Mouse (Mus musculus) cerebellum, adult 2 months (tissue): Measurements from ENCODE around the gene Vill.

Experiments
- CTCF ChIP-seq: fragments of 200-500 bp; IDR thresholded peaks from 2 replicates; pipeline ENCODE4 v1.5.1; 2011; ENCODE audit warnings: low read depth, mild to moderate bottlenecking, control low read depth, low read length, moderate library complexity, borderline replicate concordance; ENCODE audit not compliant: insufficient read depth
- POLR2A ChIP-seq: fragments of 200-500 bp; IDR thresholded peaks from 2 replicates; pipeline ENCODE4 v1.6.1; 2011; ENCODE audit warnings: low read length, control low read depth, borderline replicate concordance; ENCODE audit not compliant: insufficient read depth

GRCm38 (mm10) chr9:119058245-119058644 is 5.7 kb downstream of the Vill start:
- no peak for TF ChIP-seq CTCF
- no peak for TF ChIP-seq POLR2A
